Mouse (Mus musculus): ENCODE data around the gene Il9. TPM values are rescaled to one million over a fixed set of nuclear protein-coding genes. Genes with fewer than 3 reads are reported as not detected.

Il9 gene
- polyA plus RNA-seq, 1 experiment from 2014 or later: 2.6 TPM

GRCm38 (mm10) chr13:56471951-56472350 lies 10.1 kb downstream of the Il9 start:
- DNase-seq (ENCODE audit: low spot score): no peak

GRCm38 (mm10) chr13:56471211-56471610 lies 10.8 kb downstream of the Il9 start:
- no peak for DNase-seq (ENCODE audit: low spot score)

DNA sequence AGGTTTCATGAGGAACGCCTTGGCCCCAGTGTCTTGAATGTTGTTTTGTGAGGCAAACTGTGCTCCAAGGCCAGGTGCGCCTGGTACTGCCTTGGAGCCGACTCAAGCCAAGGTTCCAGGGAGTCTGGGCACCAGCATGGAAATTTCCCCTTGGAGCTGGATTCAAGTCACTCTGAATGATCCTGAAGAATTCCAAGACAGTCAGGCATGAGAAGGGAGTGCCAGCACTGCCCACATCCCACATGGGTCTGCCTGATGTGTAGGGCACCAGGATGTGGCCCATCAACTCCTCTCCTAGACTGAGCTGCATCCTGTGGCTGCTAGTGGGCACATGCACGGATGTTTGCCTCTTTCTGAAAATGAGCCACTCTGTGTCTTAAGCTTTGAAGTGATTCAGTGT lies 13.5 kb downstream of the Il9 start:
- no peak for DNase-seq (ENCODE audit: low spot score)

DNA sequence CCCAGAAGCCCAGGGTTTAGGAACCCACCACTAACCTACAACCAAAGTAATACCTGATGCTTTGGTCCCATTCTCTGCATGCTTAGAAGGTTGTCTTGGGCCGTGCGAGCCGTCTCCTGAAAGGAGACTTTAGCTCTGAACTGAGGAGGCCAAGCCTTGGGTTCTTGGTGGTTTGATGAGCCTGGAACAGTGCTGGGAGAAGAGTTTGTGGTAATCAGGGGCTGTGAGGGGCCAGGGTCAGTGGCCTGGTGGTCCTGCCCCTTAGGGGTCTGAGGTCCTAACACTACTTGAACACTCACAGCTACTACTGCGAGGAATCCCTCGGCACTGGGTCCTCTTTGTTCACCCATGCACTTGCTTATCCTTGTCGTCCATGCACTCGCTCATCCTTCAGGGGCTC lies 14.3 kb downstream of the Il9 start:
- DNase-seq (ENCODE audit: low spot score): no peak

- no peak for DNase-seq (ENCODE audit: low spot score)
These were observed 18.3 kb downstream of the Il9 start for GRCm38 (mm10) chr13:56463750-56464149.

DNA sequence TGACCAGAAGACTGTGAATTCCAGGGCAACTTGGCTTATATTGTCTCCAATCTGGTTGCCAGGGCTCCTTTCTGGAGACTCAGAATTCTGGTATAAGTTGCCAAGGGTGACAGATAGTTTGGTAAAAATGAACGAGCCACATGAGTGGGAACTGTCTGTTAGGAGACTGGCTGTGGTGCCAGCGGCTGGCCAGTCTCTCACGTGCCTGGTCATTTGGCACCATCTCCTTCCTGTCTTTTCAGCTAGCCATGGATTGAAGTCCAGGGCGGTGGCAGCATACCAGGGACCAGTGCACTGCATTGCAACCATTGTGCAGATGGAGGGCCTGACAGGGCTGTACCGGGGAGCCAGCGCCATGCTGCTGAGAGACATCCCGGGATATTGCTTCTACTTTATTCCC lies 18.8 kb downstream of the Il9 start:
- DNase-seq (ENCODE audit: low spot score): no peak

GRCm38 (mm10) chr13:56462791-56463190 lies 19.3 kb downstream of the Il9 start:
- no peak for DNase-seq (ENCODE audit: low spot score)

- no peak for DNase-seq (ENCODE audit: low spot score)
These were observed 20.6 kb downstream of the Il9 start for GRCm38 (mm10) chr13:56461460-56461859.

DNA sequence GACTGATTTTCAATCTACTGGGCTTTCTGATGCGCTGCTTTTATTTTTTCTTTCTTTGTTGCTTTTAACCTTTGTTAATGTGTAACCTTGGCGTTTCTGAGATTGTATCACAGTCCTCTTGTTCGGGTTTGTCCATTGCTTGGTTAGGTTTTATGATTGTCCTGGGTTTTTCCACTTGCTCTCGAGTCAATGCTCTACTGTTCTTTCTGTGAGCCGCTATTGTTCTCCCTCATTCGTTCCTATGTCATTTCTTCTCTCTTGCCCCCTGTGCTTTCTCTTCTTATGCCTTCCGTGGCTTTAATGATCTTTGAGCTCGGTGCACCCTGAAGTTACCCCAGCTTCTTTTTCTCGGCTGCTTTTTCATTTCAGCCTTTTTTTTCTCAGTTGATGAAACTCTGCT lies 24.0 kb downstream of the Il9 start:
- no peak for DNase-seq (ENCODE audit: low spot score)

DNA sequence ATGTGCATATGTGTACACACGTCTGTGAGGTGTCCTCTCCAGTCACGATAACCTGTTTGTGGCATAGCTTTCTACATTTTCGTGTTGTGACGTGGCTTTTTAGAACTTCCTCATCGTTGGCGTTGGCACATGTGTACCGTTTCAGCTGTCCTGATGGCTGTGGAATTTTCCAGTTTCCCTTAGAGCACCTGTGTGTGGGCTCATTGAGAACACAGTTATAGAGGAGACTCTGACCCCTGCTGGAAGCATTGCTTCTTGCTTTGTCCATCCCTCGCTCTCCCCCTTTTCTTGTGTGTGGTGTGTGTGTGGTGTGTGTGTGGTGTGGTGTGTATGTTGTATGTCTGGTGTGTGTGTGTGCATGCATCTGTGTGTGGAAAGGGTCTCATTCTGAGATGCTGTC lies 32.0 kb downstream of the Il9 start:
- no peak for DNase-seq (ENCODE audit: low spot score)

DNA sequence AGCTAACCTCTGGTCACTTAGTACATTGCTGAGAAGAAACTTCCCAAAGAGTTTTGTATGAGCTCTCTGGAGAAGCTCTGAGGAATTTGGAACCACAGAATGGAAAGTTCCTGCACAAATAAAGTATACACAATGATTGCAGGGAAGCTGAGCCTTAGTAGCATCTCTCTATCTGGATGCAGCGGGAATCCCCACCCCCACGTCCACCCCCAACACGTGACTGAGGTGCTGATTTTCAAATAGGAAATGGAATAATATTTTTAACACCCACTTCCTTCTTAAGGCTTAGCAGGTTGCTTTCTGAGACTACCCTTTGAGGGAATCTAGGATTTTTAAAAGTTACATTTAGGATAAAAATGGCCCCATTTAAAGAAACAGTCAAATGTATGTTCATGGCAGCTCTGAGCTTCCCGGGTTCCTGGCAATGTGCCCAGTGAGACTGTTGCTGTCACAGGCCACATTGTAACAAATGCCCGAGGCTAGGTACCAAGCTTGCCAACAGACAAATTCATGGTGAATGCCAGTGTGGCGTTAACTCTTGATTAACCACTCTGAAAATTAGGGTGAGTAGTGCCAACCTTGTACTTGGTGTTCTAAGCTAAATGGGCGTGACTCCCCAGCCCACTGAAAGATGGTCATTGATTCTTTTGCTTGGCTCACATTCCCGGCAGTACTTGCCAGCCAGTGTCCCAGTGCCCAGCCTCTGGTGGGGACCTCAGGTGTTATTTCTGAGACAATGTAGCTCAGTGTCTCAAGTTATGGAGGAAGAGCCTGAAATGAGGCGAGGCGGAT lies 32.6 kb downstream of the Il9 start:
- no peak for DNase-seq (ENCODE audit: low spot score)

DNA sequence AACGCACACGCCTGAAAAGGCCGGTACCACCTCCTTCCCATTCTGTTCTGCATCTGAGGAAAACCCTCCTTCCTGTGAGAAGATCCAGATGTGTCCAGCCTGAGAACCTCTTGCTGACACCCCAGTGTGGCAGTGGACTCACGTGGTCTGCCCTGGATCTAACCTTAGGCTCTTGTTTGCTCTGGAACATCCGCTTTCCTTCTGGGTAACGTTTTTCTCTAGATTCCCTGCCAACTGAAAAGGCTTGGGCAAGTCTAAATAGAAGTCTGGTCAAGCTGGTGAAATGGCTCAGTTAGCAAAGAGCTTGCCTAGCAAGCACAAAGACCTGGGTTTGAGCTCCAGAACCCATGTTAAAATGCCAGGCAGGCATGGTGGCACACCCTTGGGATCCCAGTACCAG lies 37.0 kb downstream of the Il9 start:
- DNase-seq (ENCODE audit: low spot score): no peak

- DNase-seq (ENCODE audit: low spot score): no peak
These were observed 37.9 kb downstream of the Il9 start for GRCm38 (mm10) chr13:56444112-56444511.

DNA sequence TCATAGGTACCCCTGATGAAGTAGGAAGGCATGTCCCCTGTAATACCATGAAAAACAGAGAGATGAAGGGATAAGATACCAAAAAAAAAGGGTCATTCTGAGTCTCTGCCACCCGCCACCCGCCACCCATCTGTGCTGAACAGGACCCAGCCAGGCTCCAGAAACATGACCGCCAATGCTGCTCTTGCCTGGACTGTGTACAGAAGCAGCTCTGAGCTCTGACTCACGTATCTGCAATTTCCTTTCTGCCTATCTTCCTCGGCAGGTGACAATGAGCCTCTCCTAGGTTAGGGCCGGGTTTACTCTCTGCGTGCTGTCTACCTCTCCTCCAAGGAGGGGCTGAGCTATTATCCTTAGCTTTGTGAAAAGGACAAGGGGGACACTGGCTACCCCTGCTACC lies 38.6 kb downstream of the Il9 start:
- no peak for DNase-seq (ENCODE audit: low spot score)

DNA sequence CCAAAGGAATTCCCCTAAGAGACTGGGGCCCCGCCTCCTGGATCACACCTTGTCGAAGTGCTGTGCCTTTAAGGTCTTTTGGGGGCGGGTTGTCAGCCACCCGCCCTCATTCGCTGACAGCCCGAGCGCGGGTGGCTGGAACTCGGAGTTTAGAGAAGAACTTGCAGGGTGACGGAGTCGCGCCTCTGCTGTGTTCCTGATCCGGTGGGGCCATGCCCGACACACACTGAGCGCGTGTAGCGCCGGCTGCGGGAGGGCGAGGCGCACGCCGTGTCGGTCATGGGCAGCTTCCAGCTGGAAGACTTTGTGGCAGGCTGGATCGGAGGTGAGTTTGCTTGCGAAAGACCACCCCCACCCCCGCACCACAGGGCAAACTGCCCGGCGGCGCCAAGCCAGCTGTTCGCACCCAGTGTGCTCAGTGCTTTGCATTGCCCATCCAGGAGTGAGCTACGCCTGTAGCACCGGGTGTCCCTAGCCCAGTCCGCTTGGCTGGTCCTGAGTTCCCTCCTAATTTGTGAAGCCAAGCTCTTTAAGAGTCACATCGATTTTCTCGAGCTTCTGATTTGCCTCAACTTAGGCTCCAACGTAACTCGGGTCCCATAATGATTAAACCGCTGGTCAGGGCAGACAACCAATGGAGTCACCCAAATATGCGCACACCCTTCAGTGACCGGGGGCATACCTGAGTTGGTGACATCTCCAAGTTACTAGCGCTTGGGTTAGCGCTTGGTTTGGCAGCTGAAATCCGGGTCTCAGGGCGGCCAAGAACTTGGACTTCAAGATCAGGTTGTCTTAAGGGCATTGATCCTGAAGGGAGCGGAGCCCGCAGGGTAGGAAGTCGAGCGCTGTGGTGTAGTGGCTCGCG lies 43.6 kb downstream of the Il9 start, which contains the start of gene Slc25a48:
Slc25a48 (plus strand) TSS at position 145 of the 865 bp plus-strand sequence.
- no peak for DNase-seq (ENCODE audit: low spot score)

GRCm38 (mm10) chr13:56435615-56436287 lies 46.3 kb downstream of the Il9 start:
- no peak for DNase-seq (ENCODE audit: low spot score)

- no peak for DNase-seq (ENCODE audit: low spot score)
These were observed 47.7 kb downstream of the Il9 start for GRCm38 (mm10) chr13:56434311-56434751.

DNA sequence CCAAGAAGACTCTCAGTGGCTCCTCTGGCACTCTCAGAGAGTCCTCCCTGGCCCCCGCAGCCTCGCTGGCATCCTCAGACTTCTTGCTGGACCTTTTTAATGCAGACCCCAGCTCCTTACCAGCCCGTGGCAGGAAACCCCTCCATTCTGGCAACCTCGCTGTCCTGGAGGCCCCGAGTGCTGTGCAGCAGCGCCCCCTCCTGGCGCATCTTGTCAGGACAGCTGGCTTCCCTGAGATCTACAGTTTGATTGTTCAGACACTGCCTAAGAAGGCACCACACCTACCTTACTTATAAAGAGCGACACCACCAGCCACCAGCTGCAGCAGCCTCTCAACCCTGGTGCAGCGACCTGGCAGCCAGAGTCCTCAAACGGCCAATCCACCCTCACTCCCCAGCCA lies 48.6 kb downstream of the Il9 start:
- peak; percentile 62 for DNase-seq (ENCODE audit: low spot score)

GRCm38 (mm10) chr13:56432496-56432895 lies 49.5 kb downstream of the Il9 start:
- DNase-seq (ENCODE audit: low spot score): no peak
